Mouse (Mus musculus) cortical plate, adult 2 months (tissue): ENCODE data around the gene Usp44. TPM values are rescaled to one million over a fixed set of nuclear protein-coding genes. Genes with fewer than 3 reads are reported as not detected.

Experiments used
- H3K27ac ChIP-seq: fragments of 200-500 bp; 2 replicates; pipeline ENCODE4 v1.5.1; 2012; ENCODE audit warnings: low read length, control low read depth, inconsistent platforms; ENCODE audit not compliant: insufficient read depth
- H3K4me1 ChIP-seq: fragments of 200-500 bp; 2 replicates; pipeline ENCODE4 v1.6.1; 2011; ENCODE audit warnings: low read length; ENCODE audit not compliant: control insufficient read depth, insufficient read depth
- H3K4me3 ChIP-seq: fragments of 200-500 bp; 2 replicates; pipeline ENCODE4 v1.5.1; 2011; ENCODE audit warnings: mild to moderate bottlenecking, low read length, control low read depth; ENCODE audit not compliant: insufficient read depth
- CTCF ChIP-seq: fragments of 200-500 bp; IDR thresholded peaks from 2 replicates; pipeline ENCODE4 v1.5.1; 2011; ENCODE audit warnings: mild to moderate bottlenecking, control low read depth, low read length; ENCODE audit not compliant: insufficient read depth; ENCODE audit errors: extremely low read depth
- POLR2A ChIP-seq: fragments of 200-500 bp; IDR thresholded peaks from 2 replicates; pipeline ENCODE4 v1.6.1; 2011; ENCODE audit warnings: mild to moderate bottlenecking, low read length, control low read depth; ENCODE audit not compliant: insufficient read depth; ENCODE audit errors: extremely low read depth
- polyA plus RNA-seq: library from polyadenylated mRNA; depleted of rRNA; stranded (reverse); fragments of >200 nt; gene quantifications from 2 replicates; pipeline ENCODE4 v1.2.3, GENCODE M21; 2012

Gene Usp44
- polyA plus RNA-seq, 1 experiment, result not detected

DNA sequence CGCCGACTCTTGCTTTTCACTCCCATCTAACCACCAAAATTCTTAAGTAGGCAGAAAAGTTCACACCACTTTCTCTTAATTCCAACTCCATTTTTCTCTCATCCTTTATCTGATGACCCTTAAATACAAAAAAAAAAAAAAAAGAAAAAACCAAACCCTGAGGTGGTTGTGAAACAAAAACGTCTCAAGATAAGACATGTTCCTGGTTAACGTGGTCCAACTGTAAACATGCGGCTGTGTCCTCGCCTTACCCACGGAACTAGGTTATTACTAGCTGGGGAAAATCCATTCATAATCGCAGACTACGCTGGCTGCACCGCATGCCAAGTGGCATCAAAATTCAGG is 57.2 kb downstream of the Usp44 start:
- no peak overlapping the region for H3K27ac ChIP-seq
- TF ChIP-seq POLR2A (no peak), CTCF (no peak)
- H3K4me1 ChIP-seq, result no peaks in the 10 kb centered on the region; the same call in 1 of the 2 replicates
- peak overlapping the region; percentile 73 for H3K4me3 ChIP-seq

DNA sequence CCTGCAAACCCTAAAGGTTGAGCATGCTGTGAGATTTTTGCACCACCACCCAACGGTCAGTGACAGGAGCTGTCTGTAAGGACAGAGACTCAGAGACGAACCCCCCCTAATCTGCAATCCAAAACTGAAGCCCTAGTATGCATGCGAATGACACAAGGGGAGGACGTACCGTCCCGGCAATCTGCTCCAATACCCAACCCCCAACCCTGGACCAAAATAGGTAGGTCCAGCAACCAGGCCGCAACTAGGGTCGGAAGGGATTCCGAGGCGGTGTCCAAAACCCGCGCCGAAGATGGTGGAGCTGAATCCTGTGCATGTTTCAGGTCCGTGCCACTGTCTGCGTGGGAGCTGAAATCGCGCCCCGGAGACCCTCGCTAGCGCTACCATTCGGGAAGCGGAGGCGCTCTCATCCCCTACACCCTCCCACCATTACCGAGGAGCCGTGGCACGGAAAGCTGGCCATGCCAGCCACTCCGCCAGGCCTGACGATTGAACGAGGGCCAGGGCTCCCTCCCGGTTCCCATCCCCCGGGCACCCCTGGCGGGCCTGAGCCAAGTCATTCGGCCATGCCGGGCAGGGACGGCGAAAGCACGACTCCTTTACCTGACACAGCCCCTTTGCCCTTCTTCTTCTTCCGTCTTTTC is 57.7 kb downstream of the Usp44 start:
- H3K27ac ChIP-seq, result peak overlapping the region; percentile 75
- no peak for TF ChIP-seq POLR2A
- TF ChIP-seq CTCF, result no peak
- no peaks in the 10 kb centered on the region; the same call in 1 of the 2 replicates for H3K4me1 ChIP-seq
- H3K4me3 ChIP-seq, result peak overlapping the region; percentile 73

GRCm38 (mm10) chr10:93889579-93889950 is 58.2 kb downstream of the Usp44 start:
- Histone ChIP-seq H3K4me3 (peak overlapping the region; percentile 73), H3K4me1 (no peaks in the 10 kb centered on the region; the same call in 1 of the 2 replicates), H3K27ac (peak overlapping the region; percentile 75)
- TF ChIP-seq CTCF (no peak), POLR2A (peak; percentile 70)

GRCm38 (mm10) chr10:93889976-93890375 is 58.6 kb downstream of the Usp44 start:
- Histone ChIP-seq H3K4me1 (no peaks in the 10 kb centered on the region; the same call in 1 of the 2 replicates), H3K4me3 (peak overlapping the region; percentile 73)
- TF ChIP-seq CTCF, result no peak
- TF ChIP-seq POLR2A, result no peak

GRCm38 (mm10) chr10:93890565-93890964 is 59.2 kb downstream of the Usp44 start:
- Histone ChIP-seq H3K4me3 (no peak overlapping the region; the same call in 1 of the 2 replicates), H3K4me1 (no peaks in the 10 kb centered on the region; the same call in 1 of the 2 replicates), H3K27ac (no peak overlapping the region)
- no peak for TF ChIP-seq CTCF

More at GRCm38 (mm10) chr10:93889976-93890375, 58.6 kb downstream of the Usp44 start:
- no peak overlapping the region for H3K27ac ChIP-seq

- no peak overlapping the region for H3K27ac ChIP-seq
- TF ChIP-seq CTCF (no peak), POLR2A (no peak)
- no peaks in the 10 kb centered on the region; the same call in 1 of the 2 replicates for H3K4me1 ChIP-seq
- H3K4me3 ChIP-seq, result no peak overlapping the region
Measured at GRCm38 (mm10) chr10:93891031-93891430, 59.7 kb downstream of the Usp44 start.

DNA sequence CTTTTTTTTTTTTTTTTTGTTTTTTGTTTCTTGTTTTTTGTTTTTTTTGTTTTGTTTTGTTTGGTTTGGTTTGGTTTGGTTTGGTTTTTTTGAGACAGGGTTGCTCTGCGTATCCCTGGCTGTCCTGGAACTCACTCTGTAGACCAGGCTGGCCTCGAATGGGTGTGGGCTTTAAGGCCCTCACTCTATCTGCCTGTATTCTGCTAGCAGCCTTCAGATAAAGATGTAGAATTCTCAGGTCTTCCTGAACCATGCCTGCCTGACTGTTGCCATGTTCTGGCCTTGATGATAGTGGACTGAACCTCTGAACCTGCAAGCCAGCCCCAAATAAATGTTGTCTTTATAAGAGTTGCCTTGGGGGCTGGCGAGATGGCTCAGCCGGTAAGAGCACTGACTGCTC is 61.2 kb downstream of the Usp44 start:
- Histone ChIP-seq H3K27ac (no peak overlapping the region), H3K4me3 (no peak overlapping the region), H3K4me1 (no peaks in the 10 kb centered on the region; the same call in 1 of the 2 replicates)
- TF ChIP-seq CTCF, result no peak
- no peak for TF ChIP-seq POLR2A

GRCm38 (mm10) chr10:93897043-93897646 is 65.8 kb downstream of the Usp44 start, which contains the start of gene Metap2:
TSS of gene Metap2 (minus strand) at chr10:93897093.
- no peak for TF ChIP-seq POLR2A
- no peak for TF ChIP-seq CTCF
- no peaks in the 10 kb centered on the region for H3K4me1 ChIP-seq
- H3K4me3 ChIP-seq, result no peak within 1 kb of the TSS
- no peak within 1 kb of the TSS for H3K27ac ChIP-seq

DNA sequence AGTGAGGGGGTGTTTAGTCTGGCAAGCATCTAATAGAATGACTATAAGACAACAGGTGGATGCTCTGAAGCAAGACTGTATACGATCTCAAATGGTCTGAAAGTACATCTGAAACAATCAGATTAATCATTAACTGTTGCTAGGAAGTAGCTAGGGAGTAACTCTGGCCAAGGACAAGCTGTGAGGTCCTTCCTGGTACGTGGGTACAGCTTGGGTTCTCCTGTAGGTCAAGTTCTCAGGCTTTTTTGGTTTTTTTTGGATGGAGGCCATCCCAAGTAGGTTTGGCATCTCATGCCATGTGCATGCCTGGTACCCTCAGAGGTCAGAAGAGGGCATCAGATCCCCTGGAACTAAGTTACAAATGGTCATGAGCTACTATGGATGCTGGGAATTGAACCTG is 67.9 kb downstream of the Usp44 start:
- Histone ChIP-seq H3K27ac (no peak overlapping the region), H3K4me3 (no peak overlapping the region), H3K4me1 (no peaks in the 10 kb centered on the region)
- TF ChIP-seq POLR2A (no peak), CTCF (no peak)

- Histone ChIP-seq H3K4me3 (no peak overlapping the region), H3K4me1 (no peaks in the 10 kb centered on the region), H3K27ac (no peak overlapping the region)
- TF ChIP-seq CTCF (no peak), POLR2A (no peak)
Measured at GRCm38 (mm10) chr10:93899907-93900306, 68.6 kb downstream of the Usp44 start.
